Mouse (Mus musculus) urinary bladder, adult 2 months (tissue): ENCODE measurements around the gene 4933421I07Rik. TPM values are rescaled to one million over a fixed set of nuclear protein-coding genes. Genes with fewer than 3 reads are reported as not detected.

ENCODE experiments used
- DNase-seq: peaks from one replicate; pipeline ENCODE4 v3.0.0; 2022; ENCODE audit warnings: low spot score
- polyA plus RNA-seq: library from polyadenylated mRNA; depleted of rRNA; stranded (reverse); fragments of >200 nt; gene quantifications from 2 replicates; pipeline ENCODE4 v1.2.3, GENCODE M21; 2012; rRNA removed

The 4933421I07Rik gene
- polyA plus RNA-seq, result not detected in 2 replicates

DNA sequence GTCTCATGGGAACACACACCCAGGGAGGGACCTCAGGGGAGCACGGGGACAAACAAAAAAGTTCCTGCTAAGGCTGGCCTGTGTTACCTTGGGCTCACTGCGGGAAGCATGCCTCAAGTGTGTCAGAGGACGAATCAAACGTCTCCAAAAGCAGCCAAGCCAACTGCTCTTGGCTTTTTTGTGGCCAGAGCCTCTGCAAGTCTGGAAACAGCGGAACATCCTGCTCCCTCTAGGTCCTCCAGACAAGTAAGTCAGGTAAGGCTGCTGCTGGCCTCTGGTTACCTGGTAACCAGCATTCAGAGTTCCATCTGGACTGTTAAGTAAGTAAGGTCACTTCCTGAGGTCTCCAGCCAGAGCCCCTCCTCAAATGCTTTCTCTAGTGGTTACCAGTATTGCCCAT lies at the start of gene 4933421I07Rik:
TSS of gene 4933421I07Rik (minus strand) at position 271 of the 400 bp plus-strand sequence.
- no peak for DNase-seq

DNA sequence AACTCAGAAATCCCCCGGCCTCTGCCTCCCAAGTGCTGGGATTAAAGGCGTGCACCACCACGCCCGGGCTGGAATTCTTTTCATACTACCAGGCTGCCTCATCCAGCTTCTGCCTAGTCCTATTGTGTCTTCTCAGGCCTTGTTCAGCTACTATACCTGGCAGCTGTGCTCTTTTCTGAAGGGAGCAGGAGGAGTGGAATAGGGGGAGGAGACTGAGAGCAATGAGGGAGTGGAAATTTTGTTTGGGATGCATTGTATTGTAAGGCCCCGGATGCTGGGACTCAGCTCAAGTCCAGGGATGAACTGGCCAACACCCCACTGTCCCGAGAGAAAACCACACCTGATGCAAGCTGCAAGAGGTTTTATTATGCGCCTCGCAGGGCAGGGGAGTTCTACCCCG lies 49.4 kb upstream of the 4933421I07Rik start:
- DNase-seq, result no peak

DNA sequence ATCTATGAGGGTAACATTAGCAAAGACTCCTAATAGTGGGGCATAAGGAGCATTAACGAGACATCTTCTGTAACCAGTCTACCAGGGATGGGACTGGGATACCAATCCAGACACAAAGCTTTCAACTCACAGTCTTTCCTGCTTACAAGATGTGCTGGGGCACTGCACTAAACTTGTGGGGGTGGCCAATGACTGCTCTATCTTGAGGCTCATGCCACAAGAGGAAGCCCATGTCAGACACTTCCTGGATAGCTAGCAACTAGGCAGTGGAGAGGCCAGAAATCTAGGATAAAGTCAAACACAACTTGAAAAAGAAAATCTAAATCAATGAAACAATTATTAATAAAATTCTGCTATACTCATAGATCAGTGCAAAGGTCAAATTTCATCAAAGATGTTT lies 48.3 kb upstream of the 4933421I07Rik start:
- no peak for DNase-seq

DNA sequence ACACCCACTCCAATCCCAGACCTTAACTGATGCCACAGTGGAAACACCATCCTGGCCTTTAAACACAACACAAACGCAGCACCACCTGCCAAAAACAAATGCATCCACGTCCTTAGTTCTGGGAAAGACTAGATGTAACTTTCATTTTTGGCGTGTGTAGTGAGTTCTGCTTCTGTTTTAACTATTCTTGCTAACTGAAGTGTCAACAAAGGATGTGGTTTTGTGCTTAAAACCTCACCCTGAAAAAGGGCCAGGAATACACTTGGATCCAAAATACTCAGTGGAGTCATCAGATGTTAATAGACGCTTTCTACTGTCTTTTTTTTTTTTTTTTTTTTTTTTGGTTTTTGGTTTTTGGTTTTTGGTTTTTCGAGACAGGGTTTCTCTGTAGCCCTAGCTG lies 42.9 kb upstream of the 4933421I07Rik start:
- DNase-seq, result no peak

DNA sequence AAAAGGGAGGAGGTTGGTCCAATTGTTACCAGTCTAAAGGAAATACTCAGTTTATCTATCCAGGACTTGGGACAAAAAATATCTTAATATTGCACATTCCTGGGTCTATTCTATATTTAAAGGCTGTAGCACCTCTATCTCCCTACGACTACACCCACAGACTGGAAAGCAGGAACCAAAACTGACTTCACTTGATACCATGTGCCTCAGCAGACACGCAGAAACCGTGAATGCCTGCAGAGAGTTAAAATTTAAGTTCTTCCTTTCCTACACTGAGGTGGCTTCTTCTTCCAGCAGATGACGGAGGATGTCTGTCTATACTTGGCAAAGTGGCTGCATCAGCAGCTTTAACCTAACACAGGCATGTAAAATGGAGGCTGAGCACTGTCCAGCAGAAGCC lies 42.4 kb upstream of the 4933421I07Rik start:
- DNase-seq, result no peak

DNA sequence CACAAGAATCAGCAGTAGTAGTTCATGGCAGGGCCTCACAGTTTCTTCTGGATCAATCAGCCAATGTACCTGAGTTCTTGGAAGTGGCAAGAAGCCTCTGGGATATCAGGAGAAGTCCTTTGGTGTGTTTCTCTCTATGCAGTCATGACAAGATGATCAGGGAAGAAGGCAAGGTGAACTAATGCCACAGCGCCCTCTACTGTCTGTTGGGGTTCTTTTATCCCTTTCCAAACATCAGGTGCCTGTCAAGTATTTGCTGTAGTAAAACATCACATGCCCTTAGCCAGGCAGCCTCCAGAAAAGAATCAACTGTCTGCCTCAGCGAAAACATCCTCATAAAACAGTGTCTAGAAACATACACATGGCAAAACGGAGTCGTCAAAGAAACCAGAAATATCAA lies 6.7 kb upstream of the 4933421I07Rik start:
- no peak for DNase-seq

DNA sequence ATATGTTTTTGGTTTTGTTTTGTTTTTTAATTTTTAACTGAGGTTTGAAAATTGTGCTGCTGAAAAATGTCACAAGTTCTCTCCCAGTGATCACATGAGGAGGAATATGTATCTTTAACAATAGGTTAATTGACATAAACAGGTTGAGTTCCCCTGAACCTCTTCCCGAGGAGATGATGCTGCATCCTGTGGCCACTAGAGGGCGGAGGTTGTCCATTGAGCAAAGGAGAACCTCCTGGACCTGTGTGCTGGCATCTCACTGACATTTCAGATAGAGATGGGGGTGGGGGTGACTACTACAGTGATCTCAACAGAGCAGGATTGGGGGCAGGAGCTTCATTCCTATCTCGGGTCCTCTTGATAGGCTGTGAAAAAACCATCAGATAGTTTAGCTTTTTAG lies 2.7 kb upstream of the 4933421I07Rik start:
- DNase-seq, result no peak

DNA sequence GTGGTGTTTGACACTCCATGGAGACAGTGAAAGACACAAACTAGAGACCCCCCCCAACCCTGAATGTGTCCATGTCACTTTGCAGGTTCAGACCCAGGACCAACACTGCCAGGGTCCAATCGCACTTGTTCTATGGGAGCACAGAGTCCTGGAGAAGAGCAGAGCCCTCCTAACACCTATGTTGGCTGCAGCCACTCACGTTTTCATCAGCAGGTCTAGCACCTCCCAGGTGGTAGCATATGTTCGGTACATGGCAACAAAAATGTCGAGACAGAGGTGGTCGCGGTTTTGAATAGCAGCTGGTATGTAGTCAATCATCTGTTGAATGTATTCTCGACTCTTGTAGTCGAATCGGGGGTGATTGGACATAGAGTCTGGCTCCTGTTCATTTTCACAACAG lies 568 bp downstream of the 4933421I07Rik start:
- DNase-seq, result no peak

Other genes with a start within 250 kb of the 4933421I07Rik start
- not detected in 2 replicates for gene Vmn2r61, start 188.1 kb downstream of the 4933421I07Rik start, polyA plus RNA-seq
- 9.0 and 10.0 TPM in 2 replicates for gene Zfp141, start 57.6 kb upstream of the 4933421I07Rik start, polyA plus RNA-seq
- gene Gm21028, start 130.5 kb upstream of the 4933421I07Rik start, polyA plus RNA-seq, result not detected in 2 replicates
- gene Zfp977, start 144.4 kb upstream of the 4933421I07Rik start, polyA plus RNA-seq, result 1.5 and 1.6 TPM in 2 replicates
- gene Zfp976, start 194.5 kb upstream of the 4933421I07Rik start, polyA plus RNA-seq, result 3.0 and 3.1 TPM in 2 replicates
- gene Zfp975, start 244.6 kb upstream of the 4933421I07Rik start, polyA plus RNA-seq, result 4.6 and 4.8 TPM in 2 replicates